Mouse (Mus musculus): ENCODE data around the gene Cenpe.

GRCm38 (mm10) chr3:135293703-135294102 lies 81.4 kb downstream of the Cenpe start:
- no peak for TF ChIP-seq CTCF (IDR thresholded peaks at IDR 0.05; ENCODE audit: control insufficient read depth, insufficient read depth, insufficient replicate concordance, low read depth, low read length)
- TF ChIP-seq POLR2A (IDR thresholded peaks at IDR 0.05; ENCODE audit: control insufficient read depth, low read depth, low read length): no peak
